Mouse (Mus musculus) liver, embryonic 14.5 days (tissue): ENCODE data around the gene Ankrd45.

Experiments
- CTCF ChIP-seq: IDR thresholded peaks from 2 replicates; pipeline ENCODE4 v1.5.1; 2016; ENCODE audit warnings: antibody characterized with exemption, low read depth, control low read depth
- EP300 ChIP-seq: IDR thresholded peaks from 2 replicates; pipeline ENCODE4 v1.6.1; 2016; ENCODE audit warnings: antibody characterized with exemption, low read depth

DNA sequence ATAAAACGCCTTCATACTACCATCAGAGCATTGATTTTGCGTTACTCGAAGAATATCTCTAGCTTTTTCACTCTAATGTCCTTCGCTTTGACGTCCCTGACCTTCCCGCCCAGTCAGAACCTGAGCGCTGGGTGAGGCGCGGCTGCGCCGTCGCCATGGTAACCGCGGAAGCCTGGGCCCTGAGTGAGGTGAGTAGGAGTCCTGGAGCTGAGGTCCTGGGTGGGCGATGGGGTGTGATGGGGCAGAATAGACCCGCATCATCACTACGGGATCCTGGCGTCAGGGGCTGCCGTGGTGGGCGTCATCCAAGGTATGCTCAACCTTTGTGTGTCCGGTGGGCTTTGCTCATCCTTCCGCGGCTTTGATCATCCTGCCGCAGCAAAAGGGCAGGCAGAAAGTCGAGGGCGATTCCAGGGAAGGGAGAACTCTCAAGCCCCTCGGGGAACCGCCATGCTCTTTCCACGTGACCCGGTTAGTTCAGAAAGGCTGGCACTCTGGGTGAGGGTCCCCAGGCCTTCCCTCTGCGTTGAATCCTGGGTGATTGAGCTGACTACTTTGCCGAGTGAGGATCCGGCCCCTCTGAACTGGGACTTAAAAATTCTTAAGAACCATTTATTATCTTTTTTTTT, at the start of gene Ankrd45:
- TF ChIP-seq EP300: no peak
- TF ChIP-seq CTCF: no peak
